Mouse (Mus musculus) ES-E14 (cell line): ENCODE measurements around the gene Ankrd22.

Experiments used
- CHD2 ChIP-seq: IDR thresholded peaks from 2 replicates; pipeline ENCODE4 v1.6.1; 2014; ENCODE audit warnings: mild to moderate bottlenecking, low read depth, low read length, inconsistent platforms
- ZC3H11A ChIP-seq: IDR thresholded peaks from 2 replicates; pipeline ENCODE4 v1.6.1; 2012; ENCODE audit warnings: low read depth, mild to moderate bottlenecking, inconsistent platforms, low read length, borderline replicate concordance
- ZNF384 ChIP-seq: IDR thresholded peaks from 2 replicates; pipeline ENCODE4 v1.6.1; 2012; ENCODE audit warnings: low read depth, low read length, inconsistent platforms

DNA sequence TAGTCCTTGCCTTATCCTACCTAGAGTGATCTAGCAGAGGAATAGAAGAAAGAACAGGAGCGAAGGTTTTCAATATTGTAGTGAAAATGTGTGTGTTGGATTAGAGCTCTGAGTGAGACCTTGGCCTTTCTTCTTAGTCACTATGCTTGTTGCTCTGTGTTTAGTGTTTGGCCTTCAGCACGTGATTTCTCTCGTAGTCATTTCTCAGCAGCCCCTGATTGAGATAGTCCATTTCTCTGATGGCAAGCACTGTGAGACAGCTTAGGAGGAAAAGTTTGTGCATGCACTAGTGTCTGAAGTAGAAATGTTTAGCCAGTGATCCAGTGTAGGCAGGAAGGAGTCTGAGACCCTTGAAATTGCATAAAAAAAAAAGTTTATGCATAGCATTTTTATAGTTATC, 61.0 kb downstream of the Ankrd22 start:
- TF ChIP-seq ZNF384 (no peak), ZC3H11A (no peak), CHD2 (no peak)
